Mouse (Mus musculus): Measurements from ENCODE around the gene Sbf1. TPM values are rescaled to one million over a fixed set of nuclear protein-coding genes. Genes with fewer than 3 reads are reported as not detected.

Gene Sbf1
- polyA plus RNA-seq, 1 experiment = 320 TPM

DNA sequence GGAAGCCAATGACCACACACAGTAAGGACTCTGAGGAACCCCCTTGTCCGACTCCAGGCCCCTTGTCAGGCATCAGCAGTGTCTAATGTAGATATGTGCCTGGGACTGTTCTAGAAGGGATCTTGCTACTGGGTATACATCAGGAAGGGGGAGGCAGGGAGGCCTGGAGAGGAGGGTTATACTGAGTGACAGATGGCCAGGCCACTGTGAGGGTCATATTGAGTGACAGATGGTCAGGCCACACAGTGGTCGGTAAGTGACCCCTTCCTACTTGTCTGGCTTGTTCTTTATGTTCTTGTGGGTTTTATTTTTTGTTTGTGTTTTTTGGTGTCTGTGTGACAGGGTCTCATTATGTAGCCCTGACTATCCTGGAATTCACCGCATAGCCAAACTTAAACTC, 39.6 kb downstream of the Sbf1 start:
- H3K27ac ChIP-seq (ENCODE audit: insufficient read depth, low read length) = no peak overlapping the region
- H3K27me3 ChIP-seq (ENCODE audit: control insufficient read depth, insufficient read depth, low read length) = no peaks in the 10 kb centered on the region
- TF ChIP-seq CTCF (IDR thresholded peaks at IDR 0.05; ENCODE audit: extremely low read depth, insufficient read depth, insufficient read length, insufficient replicate concordance) (no peak), POLR2A (IDR thresholded peaks at IDR 0.05; ENCODE audit: low read depth, low read length) (no peak)
- DNase-seq (ENCODE audit: low read depth in 1 of 2, low spot score in 2 of 2) = no peak
- peaks cover 18% of the 10 kb centered on the region for H3K36me3 ChIP-seq (ENCODE audit: control insufficient read depth, insufficient read depth, low read length)
- H3K4me1 ChIP-seq (ENCODE audit: control insufficient read depth, insufficient read depth, insufficient read length) = no peaks in the 10 kb centered on the region
- no peak overlapping the region for H3K4me3 ChIP-seq (ENCODE audit: extremely low read depth, insufficient read depth, insufficient read length)
- WGBS = 99% methylated on average over 3 of the region's 3 CpGs

DNA sequence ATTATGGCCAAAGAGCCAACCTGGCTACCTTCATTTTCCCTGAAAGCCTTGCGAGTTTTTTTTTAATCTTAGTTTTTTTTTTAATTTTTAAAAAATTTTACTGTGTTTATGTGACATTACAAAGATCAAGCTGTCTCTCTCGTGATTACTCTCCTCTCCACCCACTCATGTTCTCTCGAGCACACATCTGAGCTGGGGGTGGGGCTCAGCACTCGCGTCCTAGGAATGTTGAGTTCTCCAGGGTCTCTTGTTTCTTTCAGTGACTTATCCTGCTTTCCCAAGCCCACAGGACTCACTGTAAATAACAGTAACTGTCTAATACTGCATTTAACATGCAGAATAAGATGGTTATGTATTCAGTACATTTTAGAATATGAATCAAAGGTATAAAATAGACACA, 50.6 kb downstream of the Sbf1 start:
- TF ChIP-seq CTCF (IDR thresholded peaks at IDR 0.05; ENCODE audit: extremely low read depth, insufficient read depth, insufficient read length, insufficient replicate concordance) (no peak), POLR2A (IDR thresholded peaks at IDR 0.05; ENCODE audit: low read depth, low read length) (no peak)
- peaks cover 7% of the 10 kb centered on the region; the same call in 1 of the 2 replicates for H3K36me3 ChIP-seq (ENCODE audit: control insufficient read depth, insufficient read depth, low read length)
- H3K4me1 ChIP-seq (ENCODE audit: control insufficient read depth, insufficient read depth, insufficient read length) = no peaks in the 10 kb centered on the region
- H3K27me3 ChIP-seq (ENCODE audit: control insufficient read depth, insufficient read depth, low read length) = no peaks in the 10 kb centered on the region
- no peak for DNase-seq (ENCODE audit: low read depth in 1 of 2, low spot score in 2 of 2)
- 88% methylated on average over 5 of the region's 5 CpGs for WGBS
- H3K4me3 ChIP-seq (ENCODE audit: extremely low read depth, insufficient read depth, insufficient read length) = no peak overlapping the region
- no peak overlapping the region for H3K27ac ChIP-seq (ENCODE audit: insufficient read depth, low read length)

DNA sequence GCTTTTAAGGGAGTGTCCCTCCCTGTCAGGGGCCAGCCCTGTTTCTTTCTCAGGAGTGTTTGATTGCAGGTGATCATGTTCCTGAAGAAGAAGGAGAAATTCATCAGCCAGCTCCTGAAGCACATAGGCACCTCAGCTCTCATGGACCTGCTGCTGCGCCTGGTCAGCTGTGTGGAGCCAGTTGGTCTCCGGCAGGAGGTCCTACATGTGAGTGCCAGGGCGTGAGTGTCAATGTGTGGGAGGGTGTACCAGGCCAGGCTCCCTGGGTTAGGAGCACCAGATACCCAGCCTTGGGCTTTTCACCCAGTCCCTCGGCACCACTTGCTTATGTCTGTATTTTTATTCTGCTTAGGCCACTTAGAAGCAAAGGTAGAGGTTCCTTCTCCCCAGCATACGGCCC, 56.1 kb downstream of the Sbf1 start:
- WGBS = 97% methylated on average over 5 of the region's 5 CpGs

DNA sequence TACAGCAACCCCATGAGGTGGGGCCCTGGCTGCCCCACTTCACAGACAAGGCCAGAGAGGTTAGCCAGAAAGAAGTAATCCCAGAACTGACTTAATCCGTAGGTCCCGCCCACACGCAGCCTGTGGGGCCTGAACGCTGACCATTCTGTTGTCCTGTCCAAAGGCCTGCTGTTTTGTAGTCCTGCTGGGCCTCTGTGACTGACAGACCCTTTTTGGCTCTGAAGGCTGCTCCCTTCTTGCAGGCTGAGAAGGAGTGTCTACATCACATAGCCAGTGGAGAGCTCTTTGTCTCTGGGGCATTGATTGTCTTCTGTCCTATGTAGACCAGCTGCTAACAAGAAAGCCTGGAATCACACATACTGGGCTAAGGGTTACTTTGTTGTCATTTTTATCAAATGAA, 59.8 kb downstream of the Sbf1 start:
- Histone ChIP-seq H3K4me1 (ENCODE audit: control insufficient read depth, insufficient read depth, insufficient read length) (no peaks in the 10 kb centered on the region), H3K4me3 (ENCODE audit: extremely low read depth, insufficient read depth, insufficient read length) (no peak overlapping the region), H3K27me3 (ENCODE audit: control insufficient read depth, insufficient read depth, low read length) (no peaks in the 10 kb centered on the region), H3K27ac (ENCODE audit: insufficient read depth, low read length) (no peak overlapping the region), H3K36me3 (ENCODE audit: control insufficient read depth, insufficient read depth, low read length) (peaks cover 16% of the 10 kb centered on the region)
- DNase-seq (ENCODE audit: low read depth in 1 of 2, low spot score in 2 of 2) = no peak
- WGBS = 98% methylated on average over 4 of the region's 4 CpGs
- TF ChIP-seq POLR2A (IDR thresholded peaks at IDR 0.05; ENCODE audit: low read depth, low read length) (no peak), CTCF (IDR thresholded peaks at IDR 0.05; ENCODE audit: extremely low read depth, insufficient read depth, insufficient read length, insufficient replicate concordance) (no peak)

More for the DNA sequence above, 56.1 kb downstream of the Sbf1 start:
- DNase-seq (ENCODE audit: low read depth in 1 of 2, low spot score in 2 of 2) = no peak
- TF ChIP-seq CTCF (IDR thresholded peaks at IDR 0.05; ENCODE audit: extremely low read depth, insufficient read depth, insufficient read length, insufficient replicate concordance) = no peak
- no peak for TF ChIP-seq POLR2A (IDR thresholded peaks at IDR 0.05; ENCODE audit: low read depth, low read length)
- Histone ChIP-seq H3K27ac (ENCODE audit: insufficient read depth, low read length) (no peak overlapping the region), H3K36me3 (ENCODE audit: control insufficient read depth, insufficient read depth, low read length) (peaks cover 19% of the 10 kb centered on the region), H3K27me3 (ENCODE audit: control insufficient read depth, insufficient read depth, low read length) (no peaks in the 10 kb centered on the region), H3K4me1 (ENCODE audit: control insufficient read depth, insufficient read depth, insufficient read length) (no peaks in the 10 kb centered on the region), H3K4me3 (ENCODE audit: extremely low read depth, insufficient read depth, insufficient read length) (no peak overlapping the region)

DNA sequence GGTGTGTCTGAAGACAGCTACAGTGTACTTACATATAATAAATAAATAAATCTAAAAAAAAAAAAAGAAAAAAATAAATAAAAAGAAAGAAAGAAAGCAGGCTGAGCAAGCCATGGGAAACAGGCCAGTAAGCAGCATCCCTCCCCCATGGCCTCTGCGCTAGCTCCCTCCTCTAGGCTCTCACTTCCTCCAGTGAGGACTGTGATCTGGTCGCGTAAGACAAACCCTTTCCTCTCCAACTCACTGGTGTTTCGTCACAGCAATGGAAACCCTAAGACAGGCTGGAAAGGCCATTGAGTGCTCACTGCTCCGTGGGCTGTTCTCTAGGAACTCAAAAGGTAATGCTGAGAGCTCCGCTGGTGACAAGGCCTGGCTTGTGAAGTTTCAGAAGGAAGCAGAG, 66.0 kb downstream of the Sbf1 start:
- 88% methylated on average over 6 of the region's 6 CpGs for WGBS

DNA sequence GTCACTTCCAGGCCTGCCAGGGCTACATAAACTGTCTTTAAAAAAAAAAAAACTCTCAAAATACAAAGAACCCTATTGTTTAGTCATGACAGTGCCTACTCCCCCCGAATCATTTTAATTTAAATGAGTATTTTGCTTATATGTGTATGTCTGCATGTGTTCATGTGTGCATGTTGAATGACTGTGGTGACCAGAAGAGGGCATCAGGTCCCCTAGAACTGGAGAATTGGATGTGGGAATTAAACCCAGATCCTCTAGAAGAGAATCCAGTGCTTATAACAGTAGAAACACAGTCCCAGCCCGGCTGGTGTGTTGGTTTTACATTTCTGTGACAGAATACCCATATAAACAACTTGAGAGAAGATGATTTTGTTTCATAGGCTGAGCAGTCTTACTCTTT, 74.1 kb downstream of the Sbf1 start:
- Histone ChIP-seq H3K4me1 (ENCODE audit: control insufficient read depth, insufficient read depth, insufficient read length) (no peaks in the 10 kb centered on the region), H3K27me3 (ENCODE audit: control insufficient read depth, insufficient read depth, low read length) (no peaks in the 10 kb centered on the region), H3K36me3 (ENCODE audit: control insufficient read depth, insufficient read depth, low read length) (peaks cover 4% of the 10 kb centered on the region), H3K27ac (ENCODE audit: insufficient read depth, low read length) (no peak overlapping the region), H3K4me3 (ENCODE audit: extremely low read depth, insufficient read depth, insufficient read length) (no peak overlapping the region)
- WGBS = 88% methylated on average over 2 of the region's 2 CpGs
- TF ChIP-seq POLR2A (IDR thresholded peaks at IDR 0.05; ENCODE audit: low read depth, low read length) (no peak), CTCF (IDR thresholded peaks at IDR 0.05; ENCODE audit: extremely low read depth, insufficient read depth, insufficient read length, insufficient replicate concordance) (no peak)
- no peak for DNase-seq (ENCODE audit: low read depth in 1 of 2, low spot score in 2 of 2)

More for the DNA sequence above, 66.0 kb downstream of the Sbf1 start:
- peaks cover 3% of the 10 kb centered on the region for H3K36me3 ChIP-seq (ENCODE audit: control insufficient read depth, insufficient read depth, low read length)
- no peak for TF ChIP-seq POLR2A (IDR thresholded peaks at IDR 0.05; ENCODE audit: low read depth, low read length)
- TF ChIP-seq CTCF (IDR thresholded peaks at IDR 0.05; ENCODE audit: extremely low read depth, insufficient read depth, insufficient read length, insufficient replicate concordance) = no peak
- H3K27me3 ChIP-seq (ENCODE audit: control insufficient read depth, insufficient read depth, low read length) = no peaks in the 10 kb centered on the region
- no peak for DNase-seq (ENCODE audit: low read depth in 1 of 2, low spot score in 2 of 2)
- no peak overlapping the region for H3K4me3 ChIP-seq (ENCODE audit: extremely low read depth, insufficient read depth, insufficient read length)
- H3K27ac ChIP-seq (ENCODE audit: insufficient read depth, low read length) = no peak overlapping the region
- H3K4me1 ChIP-seq (ENCODE audit: control insufficient read depth, insufficient read depth, insufficient read length) = no peaks in the 10 kb centered on the region

DNA sequence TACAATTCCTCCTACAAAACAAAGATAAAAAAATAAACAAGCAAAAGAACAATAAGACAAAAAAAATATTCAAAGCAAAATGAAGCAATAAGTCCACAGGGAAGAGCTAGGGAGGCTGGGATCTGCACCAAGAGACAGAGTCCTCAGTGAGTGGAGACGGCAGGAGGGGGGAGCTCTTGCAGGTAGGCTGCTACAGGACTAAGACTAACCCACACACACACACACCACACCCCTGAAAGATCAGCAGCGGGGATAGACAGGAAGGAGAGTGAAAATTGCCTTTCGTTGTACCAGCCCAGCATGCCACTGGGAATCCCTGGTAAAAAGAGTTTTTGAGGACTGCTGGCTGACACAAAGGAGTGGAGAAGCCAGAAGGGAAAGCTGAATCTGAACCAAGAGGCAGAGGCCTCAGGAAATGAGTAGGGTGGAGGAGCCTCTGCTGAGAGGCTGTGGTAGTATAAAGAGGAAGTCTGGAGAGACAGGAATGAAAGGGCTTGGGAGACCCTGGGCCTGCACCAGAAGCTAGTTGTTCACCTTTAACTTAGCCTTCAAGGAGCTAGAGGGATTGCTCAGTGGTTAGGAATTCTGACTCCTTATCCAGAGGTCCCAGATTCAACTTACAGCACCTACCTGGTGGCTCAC, 75.2 kb downstream of the Sbf1 start:
- H3K27ac ChIP-seq (ENCODE audit: insufficient read depth, low read length) = no peak overlapping the region
- TF ChIP-seq POLR2A (IDR thresholded peaks at IDR 0.05; ENCODE audit: low read depth, low read length) (no peak), CTCF (IDR thresholded peaks at IDR 0.05; ENCODE audit: extremely low read depth, insufficient read depth, insufficient read length, insufficient replicate concordance) (no peak)

More for the DNA sequence above, 75.2 kb downstream of the Sbf1 start:
- WGBS = 12% methylated on average over 3 of the region's 3 CpGs
- no peaks in the 10 kb centered on the region for H3K4me1 ChIP-seq (ENCODE audit: control insufficient read depth, insufficient read depth, insufficient read length)
- no peak for DNase-seq (ENCODE audit: low read depth in 1 of 2, low spot score in 2 of 2)
- no peaks in the 10 kb centered on the region for H3K27me3 ChIP-seq (ENCODE audit: control insufficient read depth, insufficient read depth, low read length)
- peaks cover 5% of the 10 kb centered on the region for H3K36me3 ChIP-seq (ENCODE audit: control insufficient read depth, insufficient read depth, low read length)
- H3K4me3 ChIP-seq (ENCODE audit: extremely low read depth, insufficient read depth, insufficient read length) = no peak overlapping the region

Other genes starting within 250 kb of the Sbf1 start
- gene Trabd, start 240.2 kb downstream of the Sbf1 start, polyA plus RNA-seq (2012; rRNA removed) = 59.5 and 69.9 TPM in 2 replicates
- gene Selenoo, start 226.2 kb downstream of the Sbf1 start, polyA plus RNA-seq (2012; rRNA removed) = 27.7 and 41.4 TPM in 2 replicates
- 38.4 and 45.1 TPM in 2 replicates for gene Tubgcp6, start 192.2 kb downstream of the Sbf1 start, polyA plus RNA-seq (2012; rRNA removed)
- gene Hdac10, start 186.6 kb downstream of the Sbf1 start, polyA plus RNA-seq (2012; rRNA removed) = 76.2 and 86.8 TPM in 2 replicates
- 3.7 and 3.9 TPM in 2 replicates for gene Mapk12, start 174.6 kb downstream of the Sbf1 start, polyA plus RNA-seq (2012; rRNA removed)
- gene Mapk11, start 165.7 kb downstream of the Sbf1 start, polyA plus RNA-seq (2012; rRNA removed) = 29.0 and 35.1 TPM in 2 replicates
- gene Plxnb2, start 134.5 kb downstream of the Sbf1 start, polyA plus RNA-seq (2012; rRNA removed) = 89.4 and 96.8 TPM in 2 replicates
- gene Dennd6b, start 118.8 kb downstream of the Sbf1 start, polyA plus RNA-seq (2012; rRNA removed) = 25.2 and 30.8 TPM in 2 replicates
- gene Ppp6r2, start 103.8 kb downstream of the Sbf1 start, polyA plus RNA-seq (2012; rRNA removed) = 120 and 255 TPM in 2 replicates
- 3.5 and 6.5 TPM in 2 replicates for gene Adm2, start 7.4 kb upstream of the Sbf1 start, polyA plus RNA-seq (2012; rRNA removed)
- 0.31 and 1.4 TPM in 2 replicates for gene Miox, start 19.1 kb upstream of the Sbf1 start, polyA plus RNA-seq (2012; rRNA removed)
- gene Lmf2, start 40.3 kb upstream of the Sbf1 start, polyA plus RNA-seq (2012; rRNA removed) = 51.5 and 53.6 TPM in 2 replicates
- gene Ncaph2, start 40.4 kb upstream of the Sbf1 start, polyA plus RNA-seq (2012; rRNA removed) = 113 and 131 TPM in 2 replicates
- 26.6 and 28.4 TPM in 2 replicates for gene Sco2, start 58.5 kb upstream of the Sbf1 start, polyA plus RNA-seq (2012; rRNA removed)
- gene Tymp, start 61.7 kb upstream of the Sbf1 start, polyA plus RNA-seq (2012; rRNA removed) = 2.9 and 4.6 TPM in 2 replicates
- 1.5 and 1.6 TPM in 2 replicates for gene Odf3b, start 64.0 kb upstream of the Sbf1 start, polyA plus RNA-seq (2012; rRNA removed)
- 0.02 TPM in 1 of 2 replicates, not detected in the other for gene Klhdc7b, start 69.6 kb upstream of the Sbf1 start, polyA plus RNA-seq (2012; rRNA removed)
- not detected in 2 replicates for gene Syce3, start 95.2 kb upstream of the Sbf1 start, polyA plus RNA-seq (2012; rRNA removed)
- 1.7 and 1.8 TPM in 2 replicates for gene Cpt1b, start 110.6 kb upstream of the Sbf1 start, polyA plus RNA-seq (2012; rRNA removed)
- 0.75 and 0.82 TPM in 2 replicates for gene C730034F03Rik, start 114.3 kb upstream of the Sbf1 start, polyA plus RNA-seq (2012; rRNA removed)
- gene Gm44502, start 114.4 kb upstream of the Sbf1 start, polyA plus RNA-seq (2012; rRNA removed) = 2.0 and 2.2 TPM in 2 replicates
- 62.6 and 72.1 TPM in 2 replicates for gene Chkb, start 114.6 kb upstream of the Sbf1 start, polyA plus RNA-seq (2012; rRNA removed)
- 0.02 TPM in 1 of 2 replicates, not detected in the other for gene Mapk8ip2, start 138.6 kb upstream of the Sbf1 start, polyA plus RNA-seq (2012; rRNA removed)
- 31.3 and 31.5 TPM in 2 replicates for gene Arsa, start 162.1 kb upstream of the Sbf1 start, polyA plus RNA-seq (2012; rRNA removed)
- gene Shank3, start 184.3 kb upstream of the Sbf1 start, polyA plus RNA-seq (2012; rRNA removed) = 24.6 and 26.2 TPM in 2 replicates